ENCODE assay signal across 9 mouse cellular contexts in genomic region chr12:99329301-99330257, GRCm38 (mm10).
A peak's percentile ranks its signal among the peaks of the same experiment; 100 is the strongest.
DNase-seq lines count a peak whose midpoint lies in the region; ATAC-seq lines count a peak whose summit lies in the region.
"Had no signal": no experiment of that assay in that cellular context is flagged by ENCODE, and none has a peak within 500 bp of the region (broad histone marks: within the 10 kb centered on the region; RNA-seq: fewer than 3 reads in every experiment).

No protein-coding gene starts in this region.

- no peaks in the 10 kb centered on the region for H3K9me3 ChIP-seq in kidney, embryonic 14.5 days (ENCODE audit: control insufficient read depth, low read length)
- H3K9me3 ChIP-seq in forebrain, embryonic 10.5 days: no peaks in the 10 kb centered on the region
- no peaks in the 10 kb centered on the region for H3K9me3 ChIP-seq in midbrain, embryonic 10.5 days (replicated peaks)
- H3K9me3 ChIP-seq in intestine, embryonic 16.5 days (ENCODE audit: control insufficient read depth, low read length): no peaks in the 10 kb centered on the region

- H3K27ac ChIP-seq in kidney, embryonic 14.5 days (ENCODE audit: low read depth, low read length): no peak overlapping the region
- H3K27ac ChIP-seq in forebrain, embryonic 10.5 days: peak overlapping the region; percentile 86
- H3K27ac ChIP-seq in midbrain, embryonic 10.5 days (replicated peaks): peak overlapping the region; percentile 88
- H3K27ac ChIP-seq in intestine, embryonic 16.5 days (ENCODE audit: low read length): no peak overlapping the region

- H3K4me1 ChIP-seq in kidney, embryonic 14.5 days (ENCODE audit: control insufficient read depth, insufficient read depth, low read length): peaks cover 28% of the 10 kb centered on the region
- peaks cover 98% of the 10 kb centered on the region for H3K4me1 ChIP-seq in forebrain, embryonic 10.5 days
- peaks cover 96% of the 10 kb centered on the region for H3K4me1 ChIP-seq in midbrain, embryonic 10.5 days
- H3K4me1 ChIP-seq in intestine, embryonic 16.5 days (ENCODE audit: control insufficient read depth, insufficient read depth, low read length): peaks cover 19% of the 10 kb centered on the region

- ATAC-seq in kidney, embryonic 14.5 days (ENCODE audit: low FRiP score, low TSS enrichment): peak; percentile 24; the same call in 1 of the 2 replicates
- no peak for ATAC-seq in intestine, embryonic 16.5 days

- H3K9ac ChIP-seq in kidney, embryonic 14.5 days (ENCODE audit: low read depth, low read length): 0 out of 2 replicates have a peak overlapping the region, but pooled peaks have one; percentile 8
- H3K9ac ChIP-seq in intestine, embryonic 16.5 days (ENCODE audit: low read depth, low read length): no peak overlapping the region

- H3K36me3 ChIP-seq in kidney, embryonic 14.5 days (ENCODE audit: control insufficient read depth, insufficient read depth, low read length): no peaks in the 10 kb centered on the region
- H3K36me3 ChIP-seq in forebrain, embryonic 10.5 days (replicated peaks): peaks cover 16% of the 10 kb centered on the region
- peaks cover 17% of the 10 kb centered on the region for H3K36me3 ChIP-seq in midbrain, embryonic 10.5 days
- no peaks in the 10 kb centered on the region for H3K36me3 ChIP-seq in intestine, embryonic 16.5 days (ENCODE audit: control insufficient read depth, insufficient read depth, low read length)

- H3K4me2 ChIP-seq in kidney, embryonic 14.5 days (replicated peaks; ENCODE audit: low read depth, low read length): no peak overlapping the region
- H3K4me2 ChIP-seq in intestine, embryonic 16.5 days (ENCODE audit: low read depth, low read length): no peak overlapping the region

- 18% methylated on average over 20 of the region's 20 CpGs for WGBS in kidney, embryonic 14.5 days
- WGBS in forebrain, embryonic 10.5 days: 4% methylated on average over 20 of the region's 20 CpGs
- WGBS in midbrain, embryonic 10.5 days: 3% methylated on average over 20 of the region's 20 CpGs
- 42% methylated on average over 20 of the region's 20 CpGs for WGBS in intestine, embryonic 16.5 days

- no peaks in the 10 kb centered on the region for H3K27me3 ChIP-seq in kidney, embryonic 14.5 days (ENCODE audit: control insufficient read depth, insufficient read depth, low read length)
- peaks cover 42% of the 10 kb centered on the region for H3K27me3 ChIP-seq in forebrain, embryonic 10.5 days (ENCODE audit: poor library complexity, severe bottlenecking)
- H3K27me3 ChIP-seq in midbrain, embryonic 10.5 days (ENCODE audit: low read depth, poor library complexity, severe bottlenecking): no peaks in the 10 kb centered on the region
- H3K27me3 ChIP-seq in intestine, embryonic 16.5 days (replicated peaks; ENCODE audit: control insufficient read depth, insufficient read depth, low read length): no peaks in the 10 kb centered on the region

- DNase-seq in kidney, adult 11 months: no peak
- DNase-seq in forebrain, embryonic 10.5 days (ENCODE audit: extremely low spot score, low spot score): peak; percentile 74
- peak; percentile 70 for DNase-seq in midbrain, embryonic 10.5 days (ENCODE audit: low spot score)
- peak; percentile 74 for DNase-seq in thymus, postnatal 25 days
- no peak for DNase-seq in adrenal gland, postnatal 4 days (ENCODE audit: low spot score in 2 of 2)
- DNase-seq in lung, adult 18-20 months: no peak
- DNase-seq: lung, postnatal 14 days had no signal

- H3K4me3 ChIP-seq in kidney, embryonic 14.5 days (ENCODE audit: low read length): no peak overlapping the region
- peak overlapping the region; percentile 37 for H3K4me3 ChIP-seq in forebrain, embryonic 10.5 days
- peak overlapping the region; percentile 32 for H3K4me3 ChIP-seq in midbrain, embryonic 10.5 days
- no peak overlapping the region for H3K4me3 ChIP-seq in intestine, embryonic 16.5 days (ENCODE audit: low read length)

Comparison
In these comparisons a context has a peak if more than half of its experiments do, and no peak if none do; other contexts are left out.
1. H3K27ac ChIP-seq: peak in forebrain, embryonic 10.5 days (single experiment) and midbrain, embryonic 10.5 days (single experiment); none in kidney, embryonic 14.5 days (single experiment) and intestine, embryonic 16.5 days (single experiment).
2. H3K4me3 ChIP-seq: peak in forebrain, embryonic 10.5 days (single experiment) and midbrain, embryonic 10.5 days (single experiment); none in kidney, embryonic 14.5 days (single experiment) and intestine, embryonic 16.5 days (single experiment).
3. DNase-seq: peak in forebrain, embryonic 10.5 days (single experiment), midbrain, embryonic 10.5 days (single experiment) and thymus, postnatal 25 days (single experiment); none in kidney, adult 11 months (single experiment), adrenal gland, postnatal 4 days (0 of 2) and lung, adult 18-20 months (0 of 2).